Mouse (Mus musculus) kidney, adult 18-20 months (tissue): ENCODE data around the gene Cct4.

ENCODE experiments used
- DNase-seq: peaks from one replicate; pipeline ENCODE4 v3.0.0; 2021

Cct4 gene

GRCm38 (mm10) chr11:23047663-23048582 is 57.6 kb downstream of the Cct4 start:
- no peak for DNase-seq

- DNase-seq, result no peak
These were observed 59.3 kb downstream of the Cct4 start for GRCm38 (mm10) chr11:23049642-23050041.

- peak; percentile 9 for DNase-seq
These were observed 62.0 kb downstream of the Cct4 start for GRCm38 (mm10) chr11:23052353-23052752.
